Mouse (Mus musculus) embryonic facial prominence, embryonic 15.5 days (tissue): ENCODE results near the gene Atp5j. TPM values are rescaled to one million over a fixed set of nuclear protein-coding genes. Genes with fewer than 3 reads are reported as not detected.

Experiments
- ATAC-seq: fragments of 200-750 bp; cut with Nextera tagmentation; 2 replicates; pipeline ENCODE4 v1.8.0; 2017; ENCODE audit warnings: low read depth, moderate TSS enrichment; ENCODE audit not compliant: insufficient number of reproducible peaks, low FRiP score, low TSS enrichment
- H3K27ac ChIP-seq: fragments of 300-500 bp; sonication (generic); replicated peaks from 2 replicates; pipeline ENCODE4 v1.5.1; 2015; ENCODE audit warnings: mild to moderate bottlenecking, inconsistent platforms
- H3K27me3 ChIP-seq: fragments of 300-500 bp; sonication (generic); 2 replicates; pipeline ENCODE4 v1.6.1; 2015; ENCODE audit warnings: inconsistent platforms
- H3K36me3 ChIP-seq: fragments of 300-500 bp; sonication (generic); 2 replicates; pipeline ENCODE4 v1.6.1; 2015; ENCODE audit warnings: mild to moderate bottlenecking, inconsistent platforms
- H3K4me1 ChIP-seq: fragments of 300-500 bp; sonication (generic); 2 replicates; pipeline ENCODE4 v1.6.1; 2015; ENCODE audit warnings: inconsistent platforms
- H3K4me2 ChIP-seq: fragments of 300-500 bp; sonication (generic); replicated peaks from 2 replicates; pipeline ENCODE4 v1.6.1; 2015; ENCODE audit warnings: mild to moderate bottlenecking, inconsistent platforms
- H3K4me3 ChIP-seq: fragments of 300-500 bp; sonication (generic); replicated peaks from 2 replicates; pipeline ENCODE4 v1.5.1; 2015; ENCODE audit warnings: mild to moderate bottlenecking, inconsistent platforms
- H3K9ac ChIP-seq: fragments of 300-500 bp; sonication (generic); 2 replicates; pipeline ENCODE4 v1.6.1; 2015; ENCODE audit warnings: inconsistent platforms
- H3K9me3 ChIP-seq: fragments of 300-500 bp; sonication (generic); replicated peaks from 2 replicates; pipeline ENCODE4 v1.6.1; 2016; ENCODE audit warnings: inconsistent platforms
- WGBS: fragments of 180-500 bp; shearing (Covaris S2); methylation state at CpG from one replicate; pipeline ENCODE4 v1.1.7; 2015; 5-methylcytosine and 5-hydroxymethylcytosine counted together
- polyA plus RNA-seq: library from polyadenylated mRNA; unstranded; fragments of >200 nt; fragmentation: Nextera tagmentation; extraction: Ambion mirVana; gene quantifications from 2 replicates; pipeline ENCODE4 v1.2.1, GENCODE M21; 2015

Atp5j gene
- polyA plus RNA-seq, 1 experiment from 2014 or later: 768 TPM

- H3K4me3 ChIP-seq: no peak overlapping the region
- H3K36me3 ChIP-seq: no peaks in the 10 kb centered on the region
- no peak overlapping the region for H3K27ac ChIP-seq
- H3K9me3 ChIP-seq: no peaks in the 10 kb centered on the region
- no peaks in the 10 kb centered on the region for H3K4me1 ChIP-seq
- ATAC-seq: no peak
- no peaks in the 10 kb centered on the region for H3K27me3 ChIP-seq
- WGBS: 90% methylated on average over 3 of the region's 3 CpGs
- no peak overlapping the region for H3K9ac ChIP-seq
- no peak overlapping the region for H3K4me2 ChIP-seq
These were observed 29.2 kb downstream of the Atp5j start for GRCm38 (mm10) chr16:84806175-84806574.

- Histone ChIP-seq H3K9ac (no peak overlapping the region), H3K4me3 (no peak overlapping the region), H3K4me1 (no peaks in the 10 kb centered on the region), H3K27ac (no peak overlapping the region), H3K4me2 (no peak overlapping the region), H3K36me3 (no peaks in the 10 kb centered on the region), H3K9me3 (no peaks in the 10 kb centered on the region), H3K27me3 (no peaks in the 10 kb centered on the region)
- WGBS: 79% methylated on average over 5 of the region's 5 CpGs
- ATAC-seq: no peak
These were observed 30.6 kb downstream of the Atp5j start for GRCm38 (mm10) chr16:84804866-84805265.

- H3K4me2 ChIP-seq: no peak overlapping the region
- WGBS: 59% methylated on average over 6 of the region's 6 CpGs
- no peaks in the 10 kb centered on the region for H3K4me1 ChIP-seq
- no peak overlapping the region for H3K9ac ChIP-seq
- H3K9me3 ChIP-seq: no peaks in the 10 kb centered on the region
- H3K4me3 ChIP-seq: no peak overlapping the region
- H3K27me3 ChIP-seq: no peaks in the 10 kb centered on the region
- H3K27ac ChIP-seq: no peak overlapping the region
- ATAC-seq: no peak
- no peaks in the 10 kb centered on the region for H3K36me3 ChIP-seq
These were observed 33.2 kb downstream of the Atp5j start for GRCm38 (mm10) chr16:84802217-84802616.

- H3K4me2 ChIP-seq: no peak overlapping the region
- no peak overlapping the region for H3K9ac ChIP-seq
- ATAC-seq: no peak
- H3K27ac ChIP-seq: no peak overlapping the region
- H3K9me3 ChIP-seq: no peaks in the 10 kb centered on the region
- H3K4me1 ChIP-seq: no peaks in the 10 kb centered on the region
- no peaks in the 10 kb centered on the region for H3K27me3 ChIP-seq
- H3K4me3 ChIP-seq: no peak overlapping the region
- WGBS: 88% methylated on average over 1 of the region's 2 CpGs
- H3K36me3 ChIP-seq: no peaks in the 10 kb centered on the region
These were observed 35.4 kb downstream of the Atp5j start for GRCm38 (mm10) chr16:84800038-84800437.

- no peak for ATAC-seq
- no peaks in the 10 kb centered on the region for H3K4me1 ChIP-seq
- WGBS: 78% methylated on average over 9 of the region's 9 CpGs
These were observed 38.7 kb downstream of the Atp5j start for GRCm38 (mm10) chr16:84796678-84797077.

GRCm38 (mm10) chr16:84795337-84795736 is 40.1 kb downstream of the Atp5j start:
- 54% methylated on average over 3 of the region's 3 CpGs for WGBS
- ATAC-seq: no peak
- no peak overlapping the region for H3K9ac ChIP-seq
- H3K36me3 ChIP-seq: no peaks in the 10 kb centered on the region
- no peak overlapping the region for H3K27ac ChIP-seq
- no peaks in the 10 kb centered on the region for H3K27me3 ChIP-seq
- no peak overlapping the region for H3K4me3 ChIP-seq
- H3K9me3 ChIP-seq: no peaks in the 10 kb centered on the region
- no peaks in the 10 kb centered on the region for H3K4me1 ChIP-seq
- no peak overlapping the region for H3K4me2 ChIP-seq

More at GRCm38 (mm10) chr16:84796678-84797077, 38.7 kb downstream of the Atp5j start:
- H3K9me3 ChIP-seq: no peaks in the 10 kb centered on the region
- no peak overlapping the region for H3K4me3 ChIP-seq
- no peak overlapping the region for H3K9ac ChIP-seq
- H3K27ac ChIP-seq: no peak overlapping the region
- H3K27me3 ChIP-seq: no peaks in the 10 kb centered on the region
- H3K4me2 ChIP-seq: no peak overlapping the region
- no peaks in the 10 kb centered on the region for H3K36me3 ChIP-seq

- Histone ChIP-seq H3K4me1 (no peaks in the 10 kb centered on the region), H3K9me3 (no peaks in the 10 kb centered on the region), H3K4me2 (no peak overlapping the region), H3K4me3 (no peak overlapping the region), H3K27ac (no peak overlapping the region), H3K27me3 (no peaks in the 10 kb centered on the region), H3K9ac (no peak overlapping the region), H3K36me3 (no peaks in the 10 kb centered on the region)
- 82% methylated on average over 14 of the region's 14 CpGs for whole genome bisulfite sequencing
- ATAC-seq: no peak
These were observed 42.0 kb downstream of the Atp5j start for GRCm38 (mm10) chr16:84793401-84793800.

GRCm38 (mm10) chr16:84790595-84791165 is 44.7 kb downstream of the Atp5j start:
- H3K4me1 ChIP-seq: no peaks in the 10 kb centered on the region
- H3K4me3 ChIP-seq: no peak overlapping the region
- H3K9ac ChIP-seq: no peak overlapping the region
- no peaks in the 10 kb centered on the region for H3K36me3 ChIP-seq
- no peak for ATAC-seq
- H3K4me2 ChIP-seq: no peak overlapping the region
- H3K27ac ChIP-seq: no peak overlapping the region
- H3K9me3 ChIP-seq: no peaks in the 10 kb centered on the region
- H3K27me3 ChIP-seq: no peaks in the 10 kb centered on the region
- 82% methylated on average over 2 of the region's 2 CpGs for WGBS

- Histone ChIP-seq H3K27me3 (no peaks in the 10 kb centered on the region), H3K36me3 (no peaks in the 10 kb centered on the region), H3K9me3 (no peaks in the 10 kb centered on the region), H3K9ac (no peak overlapping the region), H3K27ac (no peak overlapping the region), H3K4me3 (no peak overlapping the region), H3K4me2 (no peak overlapping the region), H3K4me1 (no peaks in the 10 kb centered on the region)
- 26% methylated on average over 7 of the region's 7 CpGs for WGBS
- ATAC-seq: no peak
These were observed 50.5 kb downstream of the Atp5j start for GRCm38 (mm10) chr16:84784966-84785365.

GRCm38 (mm10) chr16:84783279-84783678 is 52.1 kb downstream of the Atp5j start:
- H3K27me3 ChIP-seq: no peaks in the 10 kb centered on the region
- no peaks in the 10 kb centered on the region for H3K9me3 ChIP-seq
- H3K9ac ChIP-seq: no peak overlapping the region
- WGBS: 45% methylated on average over 2 of the region's 2 CpGs
- H3K27ac ChIP-seq: no peak overlapping the region
- no peaks in the 10 kb centered on the region for H3K4me1 ChIP-seq
- no peaks in the 10 kb centered on the region for H3K36me3 ChIP-seq
- peak; percentile 39; the same call in 1 of the 2 replicates for ATAC-seq
- H3K4me3 ChIP-seq: no peak overlapping the region
- no peak overlapping the region for H3K4me2 ChIP-seq

GRCm38 (mm10) chr16:84779718-84780117 is 55.7 kb downstream of the Atp5j start:
- Histone ChIP-seq H3K9me3 (no peaks in the 10 kb centered on the region), H3K4me3 (no peak overlapping the region), H3K27ac (no peak overlapping the region), H3K4me2 (no peak overlapping the region), H3K4me1 (peaks cover 4% of the 10 kb centered on the region; the same call in 1 of the 2 replicates), H3K9ac (no peak overlapping the region), H3K36me3 (no peaks in the 10 kb centered on the region), H3K27me3 (peaks cover 9% of the 10 kb centered on the region)
- 75% methylated on average over 5 of the region's 5 CpGs for WGBS
- ATAC-seq: no peak
